Mouse (Mus musculus) limb, embryonic 11.5 days (tissue): ENCODE data around the gene Tmem221. TPM values are rescaled to one million over a fixed set of nuclear protein-coding genes. Genes with fewer than 3 reads are reported as not detected.

ENCODE experiments used
- ATAC-seq: fragments of 200-750 bp; cut with Nextera tagmentation; 2 replicates; pipeline ENCODE4 v1.8.0; 2017; ENCODE audit warnings: low read depth; ENCODE audit not compliant: insufficient number of reproducible peaks, low FRiP score, low TSS enrichment
- DNase-seq: peaks from one replicate; pipeline ENCODE4 v3.0.0-alpha.2; 2015; ENCODE audit warnings: low spot score
- H3K27ac ChIP-seq: fragments of 300-500 bp; sonication (generic); replicated peaks from 2 replicates; pipeline ENCODE4 v1.5.1; 2014; ENCODE audit warnings: low read depth, mild to moderate bottlenecking, low read length
- H3K27me3 ChIP-seq: fragments of 300-500 bp; sonication (generic); 2 replicates; pipeline ENCODE4 v1.6.1; 2014; ENCODE audit warnings: mild to moderate bottlenecking, low read length, mixed read lengths; ENCODE audit not compliant: control insufficient read depth, insufficient read depth
- H3K36me3 ChIP-seq: fragments of 300-500 bp; sonication (generic); 2 replicates; pipeline ENCODE4 v1.6.1; 2014; ENCODE audit warnings: mild to moderate bottlenecking, low read length, moderate library complexity, mixed read lengths; ENCODE audit not compliant: control insufficient read depth, insufficient read depth
- H3K4me1 ChIP-seq: fragments of 300-500 bp; sonication (generic); 2 replicates; pipeline ENCODE4 v1.6.1; 2014; ENCODE audit warnings: low read length, mixed read lengths; ENCODE audit not compliant: control insufficient read depth, insufficient read depth
- H3K4me2 ChIP-seq: fragments of 300-500 bp; sonication (generic); 2 replicates; pipeline ENCODE4 v1.6.1; 2014; ENCODE audit warnings: low read depth, mild to moderate bottlenecking, moderate library complexity; ENCODE audit not compliant: severe bottlenecking
- H3K4me3 ChIP-seq: fragments of 300-500 bp; sonication (generic); 2 replicates; pipeline ENCODE4 v1.5.1; 2014; ENCODE audit warnings: low read depth, low read length
- H3K9ac ChIP-seq: fragments of 300-500 bp; sonication (generic); 2 replicates; pipeline ENCODE4 v1.6.1; 2014; ENCODE audit warnings: mild to moderate bottlenecking, low read length
- H3K9me3 ChIP-seq: fragments of 300-500 bp; sonication (generic); 2 replicates; pipeline ENCODE4 v1.6.1; 2016; ENCODE audit warnings: low read length; ENCODE audit not compliant: control insufficient read depth
- WGBS: fragments of 180-500 bp; shearing (Covaris S2); extraction: QIAGEN DNeasy Blood & Tissue Kit; methylation state at CpG from one replicate; pipeline ENCODE4 v1.1.7; 2014; 5-methylcytosine and 5-hydroxymethylcytosine counted together
- polyA plus RNA-seq: library from polyadenylated mRNA; unstranded; fragments of >200 nt; fragmentation: Nextera tagmentation; extraction: Ambion mirVana; gene quantifications from 2 replicates; pipeline ENCODE4 v1.2.1, GENCODE M21; 2014

Gene Tmem221
- polyA plus RNA-seq, 1 experiment from 2014 or later: 0.27 TPM

DNA sequence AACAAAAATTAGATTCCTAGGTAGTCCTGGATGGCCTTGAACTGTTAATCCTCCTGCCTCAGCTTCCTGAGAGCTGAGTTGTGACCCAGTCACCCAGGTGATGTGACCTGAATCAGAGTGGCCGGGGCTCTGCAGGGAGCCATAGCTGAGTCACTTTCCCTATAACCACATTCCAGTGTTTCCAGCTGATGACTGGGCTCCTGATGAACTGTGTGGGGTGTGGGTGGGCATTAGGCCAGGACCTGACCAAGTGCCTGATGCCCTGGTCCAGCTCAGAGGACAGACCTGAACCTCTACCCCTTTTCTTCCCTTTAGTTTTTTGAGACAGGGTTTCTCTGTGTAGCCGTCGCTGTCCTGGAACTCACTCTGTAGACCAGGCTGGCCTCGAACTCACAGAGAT lies 53.3 kb downstream of the Tmem221 start:
- Histone ChIP-seq H3K9me3 (no peaks in the 10 kb centered on the region), H3K9ac (no peak overlapping the region), H3K27ac (no peak overlapping the region), H3K4me1 (no peaks in the 10 kb centered on the region), H3K36me3 (no peaks in the 10 kb centered on the region), H3K4me3 (no peak overlapping the region), H3K4me2 (no peak overlapping the region), H3K27me3 (peaks cover 27% of the 10 kb centered on the region)
- 94% methylated on average over 4 of the region's 4 CpGs for WGBS
- DNase-seq (no peak), ATAC-seq (no peak)

DNA sequence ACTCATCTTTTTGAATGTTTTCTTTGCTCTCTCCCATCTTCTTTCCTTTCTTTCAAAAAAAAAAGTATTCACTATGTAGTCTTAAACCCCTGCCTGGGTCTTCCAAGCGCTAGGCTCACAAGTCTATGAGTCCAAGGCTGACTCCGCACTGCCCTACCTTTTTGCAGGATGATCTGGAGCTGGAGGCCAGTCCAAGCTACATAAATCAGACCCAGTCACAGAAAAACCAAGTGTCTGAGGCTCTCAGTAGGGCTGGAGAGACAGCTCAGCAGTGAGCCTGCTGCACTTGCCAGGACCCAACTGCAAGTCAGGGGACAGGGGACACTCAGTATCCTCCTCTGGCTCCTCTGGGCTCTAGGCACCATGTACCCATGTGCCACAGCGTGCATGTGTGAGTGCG lies 54.3 kb downstream of the Tmem221 start:
- peaks cover 3% of the 10 kb centered on the region; the same call in 1 of the 2 replicates for H3K4me1 ChIP-seq
- no peaks in the 10 kb centered on the region for H3K9me3 ChIP-seq
- 85% methylated on average over 4 of the region's 4 CpGs for WGBS
- H3K4me3 ChIP-seq: no peak overlapping the region
- no peak overlapping the region for H3K4me2 ChIP-seq
- H3K36me3 ChIP-seq: no peaks in the 10 kb centered on the region
- DNase-seq (no peak), ATAC-seq (no peak)
- peaks cover 26% of the 10 kb centered on the region for H3K27me3 ChIP-seq
- H3K9ac ChIP-seq: no peak overlapping the region
- no peak overlapping the region for H3K27ac ChIP-seq

Other genes starting within 250 kb of the Tmem221 start
- gene Use1, start 192.0 kb downstream of the Tmem221 start, polyA plus RNA-seq: 92.1 and 95.3 TPM in 2 replicates
- gene Ocel1, start 187.6 kb downstream of the Tmem221 start, polyA plus RNA-seq: 2.7 and 3.1 TPM in 2 replicates
- 68.9 and 78.6 TPM in 2 replicates for gene Nr2f6, start 176.9 kb downstream of the Tmem221 start, polyA plus RNA-seq
- gene Ushbp1, start 163.1 kb downstream of the Tmem221 start, polyA plus RNA-seq: 3.4 and 4.1 TPM in 2 replicates
- 109 and 119 TPM in 2 replicates for gene Babam1, start 162.0 kb downstream of the Tmem221 start, polyA plus RNA-seq
- 21.5 and 23.9 TPM in 2 replicates for gene Ankle1, start 152.9 kb downstream of the Tmem221 start, polyA plus RNA-seq
- gene Abhd8, start 95.2 kb downstream of the Tmem221 start, polyA plus RNA-seq: 38.7 and 43.4 TPM in 2 replicates
- gene Mrpl34, start 93.9 kb downstream of the Tmem221 start, polyA plus RNA-seq: 216 and 231 TPM in 2 replicates
- gene Dda1, start 89.7 kb downstream of the Tmem221 start, polyA plus RNA-seq: 115 TPM in 2 replicates
- 3.0 and 4.2 TPM in 2 replicates for gene Ano8, start 72.9 kb downstream of the Tmem221 start, polyA plus RNA-seq
- 8.3 and 8.7 TPM in 2 replicates for gene Gtpbp3, start 70.8 kb downstream of the Tmem221 start, polyA plus RNA-seq
- gene Plvap, start 47.1 kb downstream of the Tmem221 start, polyA plus RNA-seq: 57.9 and 58.2 TPM in 2 replicates
- gene Ccdc194, start 33.2 kb downstream of the Tmem221 start, polyA plus RNA-seq: 0.30 and 0.71 TPM in 2 replicates
- gene Bst2, start 21.4 kb downstream of the Tmem221 start, polyA plus RNA-seq: 1.7 and 1.8 TPM in 2 replicates
- 66.5 and 74.2 TPM in 2 replicates for gene Mvb12a, start 15.9 kb downstream of the Tmem221 start, polyA plus RNA-seq
- gene Nxnl1, start 7.7 kb upstream of the Tmem221 start, polyA plus RNA-seq: not detected in 2 replicates
- gene Slc27a1, start 10.0 kb upstream of the Tmem221 start, polyA plus RNA-seq: 16.7 and 18.0 TPM in 2 replicates
- gene Pgls, start 33.3 kb upstream of the Tmem221 start, polyA plus RNA-seq: 230 and 239 TPM in 2 replicates
- gene Fam129c, start 38.8 kb upstream of the Tmem221 start, polyA plus RNA-seq: 2.7 and 3.8 TPM in 2 replicates
- 46.6 and 49.8 TPM in 2 replicates for gene Colgalt1, start 52.1 kb upstream of the Tmem221 start, polyA plus RNA-seq
- 0.50 and 0.59 TPM in 2 replicates for gene Unc13a, start 112.9 kb upstream of the Tmem221 start, polyA plus RNA-seq
- 1.4 and 2.5 TPM in 2 replicates for gene Jak3, start 117.4 kb upstream of the Tmem221 start, polyA plus RNA-seq
- gene Insl3, start 130.3 kb upstream of the Tmem221 start, polyA plus RNA-seq: not detected in 2 replicates
- gene B3gnt3, start 142.9 kb upstream of the Tmem221 start, polyA plus RNA-seq: 0.35 and 0.61 TPM in 2 replicates
- gene Fcho1, start 166.8 kb upstream of the Tmem221 start, polyA plus RNA-seq: 2.7 and 3.4 TPM in 2 replicates